ENCODE assay signal across 24 mouse cellular contexts in the genomic region with DNA sequence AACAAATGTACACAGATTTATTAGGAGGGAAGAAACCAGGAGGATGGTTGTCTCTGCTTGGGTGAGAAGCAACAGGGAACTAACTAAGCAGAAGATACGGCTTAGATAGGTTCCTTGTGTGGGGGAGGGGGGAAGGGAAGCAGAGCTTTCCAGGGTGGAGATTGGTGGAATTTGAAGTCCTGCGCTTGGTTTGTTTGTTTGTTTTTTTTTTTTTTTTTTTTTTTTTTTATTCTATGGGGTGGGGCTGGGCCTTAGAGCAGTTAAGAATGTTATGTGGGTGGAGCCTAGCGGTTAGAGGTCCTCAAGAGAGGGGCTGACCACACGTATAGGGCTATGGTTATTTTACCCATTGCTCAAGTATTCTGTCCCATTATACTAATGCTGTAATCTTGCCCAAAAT.
"Had no signal": no experiment of that assay in that cellular context is flagged by ENCODE, and none has a peak within 500 bp of the region (broad histone marks: within the 10 kb centered on the region; RNA-seq: fewer than 3 reads in every experiment).

No protein-coding gene starts in this region.

- H3K36me3 ChIP-seq: embryonic facial prominence, embryonic 10.5 days; embryonic facial prominence, embryonic 12.5 days; embryonic facial prominence, embryonic 13.5 days; embryonic facial prominence, embryonic 15.5 days; forebrain, embryonic 10.5 days; forebrain, embryonic 12.5 days; forebrain, embryonic 15.5 days had no signal

- H3K9me3 ChIP-seq: embryonic facial prominence, embryonic 10.5 days; embryonic facial prominence, embryonic 12.5 days; embryonic facial prominence, embryonic 13.5 days; embryonic facial prominence, embryonic 15.5 days; forebrain, embryonic 10.5 days; forebrain, embryonic 12.5 days; forebrain, embryonic 13.5 days; forebrain, embryonic 15.5 days had no signal

- H3K9ac ChIP-seq: embryonic facial prominence, embryonic 12.5 days; embryonic facial prominence, embryonic 13.5 days; embryonic facial prominence, embryonic 15.5 days; forebrain, embryonic 12.5 days; forebrain, embryonic 13.5 days; forebrain, embryonic 15.5 days; forebrain, postnatal 0 days had no signal

- H3K27ac ChIP-seq: embryonic facial prominence, embryonic 10.5 days; embryonic facial prominence, embryonic 12.5 days; embryonic facial prominence, embryonic 13.5 days; embryonic facial prominence, embryonic 15.5 days; forebrain, embryonic 10.5 days; forebrain, embryonic 12.5 days; forebrain, embryonic 13.5 days; forebrain, embryonic 15.5 days; gastrocnemius, adult 2 months; heart, adult 2 months had no signal

- DNase-seq: cerebellum, adult 9-11 months; cerebellum, postnatal 10 days; cerebellum, postnatal 14 days; cerebellum, postnatal 25 days; cerebellum, postnatal 36 days; embryo, embryonic 11 days; forebrain, postnatal 0 days; gastrocnemius, adult 2 months; gastrocnemius, postnatal 10 days; gastrocnemius, postnatal 14 days; gastrocnemius, postnatal 25 days; gastrocnemius, postnatal 36 days; heart, adult 11 months; heart, adult 18-20 months; heart, adult 2 months had no signal

- H3K4me3 ChIP-seq: embryonic facial prominence, embryonic 10.5 days; embryonic facial prominence, embryonic 12.5 days; embryonic facial prominence, embryonic 13.5 days; embryonic facial prominence, embryonic 15.5 days; erythroblast, embryonic 14.5 days; forebrain, embryonic 10.5 days; forebrain, embryonic 12.5 days; forebrain, embryonic 13.5 days; forebrain, embryonic 15.5 days; gastrocnemius, adult 2 months; heart, adult 2 months had no signal

- H3K4me1 ChIP-seq: embryonic facial prominence, embryonic 10.5 days; embryonic facial prominence, embryonic 12.5 days; embryonic facial prominence, embryonic 13.5 days; embryonic facial prominence, embryonic 15.5 days; forebrain, embryonic 10.5 days; forebrain, embryonic 12.5 days; forebrain, embryonic 13.5 days; forebrain, embryonic 15.5 days had no signal
